Mouse (Mus musculus) cerebellum, adult 9-10 months (tissue): ENCODE data around the gene Itpr3.
A peak's percentile ranks its signal among the peaks of the same experiment; 100 is the strongest.

Experiments
- DNase-seq: peaks from one replicate; pipeline ENCODE4 v3.0.0; 2022

Gene Itpr3

DNA sequence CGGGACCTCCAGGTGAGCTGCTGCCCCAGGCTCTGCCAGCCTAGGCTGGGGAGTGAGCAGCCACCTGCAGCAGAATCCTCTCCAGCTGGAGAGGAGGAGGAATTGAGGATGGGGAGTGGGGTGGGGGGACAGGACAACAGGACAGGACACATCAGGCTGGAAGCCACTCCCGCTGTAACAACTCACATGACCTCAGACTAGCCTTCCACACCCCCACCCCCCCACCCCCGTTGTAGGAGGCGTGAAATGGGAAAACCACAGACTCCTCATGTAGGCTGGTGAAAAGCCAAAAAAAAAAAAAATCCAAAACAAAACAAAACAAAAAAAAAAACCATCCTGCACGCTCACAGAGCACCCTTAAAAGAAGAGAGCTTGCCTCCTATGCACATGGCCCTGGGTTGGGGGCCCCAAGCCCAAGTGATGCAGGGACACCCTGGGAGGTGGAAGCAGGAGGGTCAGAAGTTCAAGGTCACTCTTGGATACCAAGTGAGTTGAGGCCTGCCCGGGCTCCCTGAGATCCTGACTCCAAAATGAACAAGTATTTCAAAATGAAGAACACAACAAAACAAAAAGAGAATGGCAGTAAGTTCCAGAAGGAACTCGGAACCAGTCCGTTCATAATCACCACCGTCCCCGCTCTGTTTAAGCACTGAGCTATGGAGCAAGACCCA lies 17.5 kb upstream of the Itpr3 start:
- DNase-seq, result no peak

DNA sequence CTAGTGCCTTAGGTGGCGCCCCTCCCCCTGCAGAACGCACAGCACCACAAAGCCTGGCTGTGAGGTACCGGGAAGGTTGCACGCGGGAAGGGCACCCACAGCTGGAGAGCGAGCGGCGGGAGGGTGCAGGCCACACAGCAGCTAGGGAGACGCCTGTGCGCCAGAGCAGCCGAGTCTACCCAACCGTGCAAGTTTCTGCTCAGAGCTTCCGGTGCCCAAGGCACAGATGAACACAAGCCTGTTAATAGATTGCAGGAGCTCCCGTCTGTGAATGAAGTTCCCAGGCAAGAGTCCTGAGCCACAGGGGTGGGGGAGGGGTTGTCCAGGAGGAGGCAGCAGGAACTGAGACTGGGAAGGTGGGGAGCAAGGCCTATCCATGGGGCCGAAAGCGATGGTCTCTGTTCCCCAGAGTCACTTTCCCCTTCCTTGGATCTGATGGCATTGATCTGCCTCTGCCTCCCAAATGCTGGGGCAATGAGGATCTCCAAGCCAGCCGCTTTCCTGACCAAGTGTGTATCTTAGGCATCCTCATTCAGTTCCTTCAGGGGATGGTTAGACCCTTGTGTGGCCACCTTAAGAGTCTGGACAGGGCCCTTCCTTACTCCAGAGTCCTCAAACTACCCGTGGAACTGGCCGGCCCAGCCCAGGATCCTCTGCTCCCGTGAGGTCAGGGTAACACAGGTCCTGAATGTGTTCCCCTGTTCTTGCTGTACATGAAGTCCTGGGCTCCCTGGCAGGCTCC lies 16.6 kb upstream of the Itpr3 start:
- no peak for DNase-seq

DNA sequence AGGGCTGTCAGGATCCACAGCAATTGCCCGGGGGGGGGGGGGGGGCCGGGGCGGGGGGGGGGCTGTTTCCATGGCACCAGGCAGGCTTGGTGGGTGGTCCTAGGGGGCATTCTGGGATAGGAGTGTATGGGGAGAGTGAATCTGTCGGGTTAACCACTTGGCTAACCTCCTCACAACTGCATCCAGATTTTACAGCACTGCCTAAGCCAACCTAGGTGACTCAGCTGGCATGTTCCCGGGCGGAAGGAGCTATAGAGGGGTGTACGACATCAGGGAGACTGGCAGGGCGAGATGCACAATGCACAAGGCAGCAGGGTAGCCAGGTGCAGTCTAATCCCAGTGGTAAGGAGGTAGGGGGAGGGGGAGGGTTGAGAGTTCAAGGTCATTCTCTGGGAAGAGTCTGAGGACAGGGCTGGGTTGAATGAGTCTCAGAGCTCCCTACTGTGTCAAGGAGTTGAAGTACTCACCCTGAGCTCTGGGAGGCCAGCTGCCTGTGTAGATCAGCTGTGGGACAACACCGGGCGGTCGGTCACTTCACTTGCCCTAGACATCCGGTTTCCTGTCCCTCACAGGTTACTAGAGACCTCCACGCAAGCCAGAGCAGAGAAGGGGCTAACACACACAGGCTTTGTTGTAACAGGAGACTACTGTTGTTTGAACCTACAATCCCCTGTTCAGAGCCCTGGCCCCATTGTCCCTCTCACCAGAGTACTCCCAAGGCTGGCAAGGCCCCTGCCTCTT lies 15.9 kb upstream of the Itpr3 start:
- DNase-seq, result no peak

DNA sequence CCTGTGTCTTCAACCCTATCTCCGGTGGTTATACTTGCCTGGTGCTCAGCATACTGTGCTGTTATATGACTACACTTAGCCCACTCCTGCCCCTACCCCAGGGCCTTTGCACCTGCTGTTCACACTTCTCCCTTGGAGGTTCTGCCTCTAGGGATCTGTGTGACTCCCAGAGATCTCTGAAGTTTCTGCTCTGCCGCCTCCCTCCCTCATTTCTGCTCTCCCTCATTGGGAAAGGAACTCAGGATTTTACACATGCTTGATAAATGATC lies 15.4 kb upstream of the Itpr3 start:
- no peak for DNase-seq

DNA sequence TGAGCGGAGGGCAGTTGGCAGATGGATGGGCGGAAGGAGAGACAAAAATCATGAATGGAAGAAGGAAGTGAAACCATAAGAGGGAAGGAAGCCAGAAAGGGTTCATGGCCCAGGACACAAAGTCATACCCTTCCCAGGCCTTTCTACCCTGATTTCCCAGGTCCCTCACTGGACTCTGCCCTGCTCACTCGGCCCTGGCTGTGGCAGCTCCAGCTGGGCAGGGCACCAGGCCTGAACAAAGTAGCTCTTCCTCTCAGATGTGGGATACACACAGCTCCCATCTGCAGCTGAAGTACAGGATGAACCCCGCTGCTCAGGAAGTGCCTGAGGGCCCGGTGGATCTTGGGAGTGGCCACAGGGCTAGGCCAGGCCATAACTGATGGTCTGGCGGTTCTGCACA lies 14.3 kb upstream of the Itpr3 start:
- DNase-seq, result no peak

DNA sequence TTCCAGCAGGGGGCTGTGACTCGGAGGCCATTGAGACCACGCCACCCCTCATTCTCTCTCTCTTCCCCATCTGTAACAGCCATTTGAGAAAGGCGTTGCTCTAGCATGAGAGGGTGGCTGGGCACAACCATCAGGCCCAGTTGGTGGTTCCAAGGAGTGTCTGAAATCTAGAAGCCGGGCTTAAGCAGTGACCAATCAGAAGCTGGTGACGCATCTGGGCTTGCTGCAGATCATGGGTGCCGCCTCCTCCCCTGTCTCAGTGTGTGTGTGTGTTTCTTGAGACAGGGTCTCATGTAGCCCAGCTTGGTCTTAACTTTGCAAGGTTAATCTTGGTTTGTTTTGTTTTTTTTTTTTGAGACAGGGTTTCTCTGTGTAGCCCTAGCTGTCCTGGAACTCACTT lies 11.9 kb upstream of the Itpr3 start:
- no peak for DNase-seq

DNA sequence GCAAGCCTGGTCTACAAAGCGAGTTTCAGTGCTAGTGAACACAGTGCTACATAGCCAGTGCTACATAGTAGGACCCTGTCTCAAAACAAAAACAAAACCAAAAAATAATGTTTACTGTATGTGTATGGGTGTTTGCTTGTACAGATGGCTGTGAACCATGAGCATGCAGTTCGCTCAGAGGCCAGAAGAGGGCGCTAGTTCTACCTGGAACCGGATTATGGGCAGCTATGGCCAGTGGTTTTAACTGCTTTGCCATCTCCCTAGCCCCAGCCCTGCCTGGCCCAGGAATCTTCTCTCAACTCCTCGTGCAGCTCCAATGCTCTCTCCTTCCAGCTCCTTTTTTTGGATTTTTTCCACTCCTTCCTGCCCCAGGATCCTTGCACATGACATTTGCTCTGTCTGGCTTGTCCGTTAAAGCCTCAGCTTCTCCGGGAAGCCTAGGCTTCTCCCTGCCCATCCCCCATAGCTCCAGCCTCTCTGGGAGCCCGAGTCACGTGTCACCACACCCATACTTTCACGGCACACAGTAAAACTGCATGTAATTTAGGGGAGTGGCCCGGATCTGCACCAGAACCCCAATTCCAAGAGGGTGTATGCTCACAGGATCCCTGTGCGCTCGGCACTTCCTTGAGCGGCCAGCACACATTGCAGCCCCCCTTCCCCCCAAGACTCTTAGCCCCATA lies 9.2 kb upstream of the Itpr3 start:
- DNase-seq, result no peak

DNA sequence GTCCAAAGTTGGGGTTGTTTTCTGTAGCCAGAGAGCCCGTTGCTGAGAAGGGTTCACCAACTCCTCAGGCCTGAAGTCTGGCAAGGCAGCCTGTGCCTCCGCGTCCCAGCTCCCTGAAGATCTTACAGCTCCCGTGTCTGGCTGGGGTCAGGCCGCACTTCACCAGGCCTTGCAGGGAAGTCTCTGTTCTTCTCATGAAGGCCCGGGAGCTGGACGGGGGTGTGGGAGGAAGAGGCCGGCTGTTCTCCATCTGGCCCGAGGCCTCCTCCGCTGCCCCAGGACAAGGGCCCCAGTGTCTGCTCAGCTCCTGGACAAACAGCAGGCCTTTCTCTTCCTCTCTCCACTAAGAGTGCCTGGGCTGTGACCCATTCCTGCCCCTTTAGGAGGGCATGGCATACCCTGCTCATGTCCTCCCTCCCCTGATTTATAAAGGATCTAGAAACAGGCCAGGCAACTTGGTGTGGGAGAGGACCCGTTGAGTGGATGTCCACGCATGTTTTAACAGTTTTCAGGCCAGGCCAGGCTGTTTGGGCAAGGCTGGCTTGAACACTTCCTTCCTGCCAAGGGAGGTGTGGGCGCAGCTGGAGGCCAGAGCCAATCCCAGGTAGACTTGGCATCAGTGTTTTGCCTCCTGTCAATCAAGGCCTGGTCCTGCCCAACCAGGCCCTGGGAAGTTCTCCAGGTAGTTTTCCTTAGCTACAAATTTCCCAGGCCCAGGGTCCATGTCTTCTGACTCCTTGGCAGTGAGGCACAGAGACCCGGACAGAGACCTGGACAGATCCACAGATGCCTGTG lies 8.5 kb upstream of the Itpr3 start:
- no peak for DNase-seq

DNA sequence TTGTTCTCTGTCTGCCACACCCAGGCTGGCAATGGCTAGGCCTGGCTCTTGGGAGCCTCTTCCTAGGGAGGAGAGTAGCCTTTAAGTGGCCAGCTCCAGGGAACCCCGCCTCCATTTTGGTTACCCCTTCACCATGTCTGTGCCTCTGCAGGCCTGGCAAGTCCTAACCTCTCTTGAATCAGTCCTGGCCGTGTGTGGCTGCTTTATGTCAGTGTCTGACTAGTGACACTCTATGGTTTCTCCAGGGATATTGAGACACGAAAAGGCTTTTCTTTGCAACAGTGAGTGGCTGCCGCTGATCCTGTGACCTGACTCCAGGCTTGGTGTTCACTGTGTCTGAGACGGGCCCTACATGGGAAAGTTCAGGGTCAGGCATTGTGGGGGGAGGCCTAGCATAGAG lies 6.3 kb upstream of the Itpr3 start:
- no peak for DNase-seq

DNA sequence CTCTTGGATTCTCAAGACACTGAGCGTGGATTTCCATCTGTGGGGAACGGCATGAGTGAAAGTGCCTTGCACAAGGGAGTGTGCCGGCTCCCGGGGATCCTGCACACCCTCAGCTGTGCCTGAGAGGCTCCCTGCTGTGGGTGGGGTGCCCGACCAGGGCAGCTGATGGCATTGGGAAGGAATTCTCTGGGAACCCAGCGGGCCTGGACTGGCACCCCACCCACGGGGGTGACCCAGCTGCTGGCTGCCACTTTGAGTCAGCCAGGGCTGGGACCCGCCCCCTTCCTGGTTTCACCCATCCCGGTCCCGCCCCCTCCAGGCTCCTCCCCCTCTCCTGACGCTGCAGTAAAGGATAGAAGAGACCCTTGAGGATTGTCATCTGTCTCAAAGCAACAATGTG lies 5.6 kb upstream of the Itpr3 start:
- DNase-seq, result no peak

DNA sequence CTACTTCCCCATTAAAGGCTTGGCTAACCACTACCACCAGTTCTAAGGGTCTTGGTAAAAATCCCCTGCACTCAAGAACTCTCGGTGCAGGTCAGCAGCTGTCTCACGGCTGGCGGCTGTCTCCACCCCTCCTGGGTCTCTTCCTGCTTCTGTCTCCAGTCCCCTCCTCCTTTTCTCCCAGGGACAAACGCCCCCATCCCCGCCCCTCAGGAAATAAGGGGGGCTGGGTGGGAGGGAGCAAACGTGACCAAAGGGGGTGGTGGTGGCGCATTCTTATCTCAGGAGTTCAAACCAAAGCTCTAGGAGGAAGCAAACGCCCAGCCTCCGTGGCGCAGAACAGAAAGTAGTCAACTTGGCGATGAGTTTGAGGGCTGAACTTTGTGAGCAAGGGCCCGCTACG lies 934 bp upstream of the Itpr3 start:
- no peak for DNase-seq

DNA sequence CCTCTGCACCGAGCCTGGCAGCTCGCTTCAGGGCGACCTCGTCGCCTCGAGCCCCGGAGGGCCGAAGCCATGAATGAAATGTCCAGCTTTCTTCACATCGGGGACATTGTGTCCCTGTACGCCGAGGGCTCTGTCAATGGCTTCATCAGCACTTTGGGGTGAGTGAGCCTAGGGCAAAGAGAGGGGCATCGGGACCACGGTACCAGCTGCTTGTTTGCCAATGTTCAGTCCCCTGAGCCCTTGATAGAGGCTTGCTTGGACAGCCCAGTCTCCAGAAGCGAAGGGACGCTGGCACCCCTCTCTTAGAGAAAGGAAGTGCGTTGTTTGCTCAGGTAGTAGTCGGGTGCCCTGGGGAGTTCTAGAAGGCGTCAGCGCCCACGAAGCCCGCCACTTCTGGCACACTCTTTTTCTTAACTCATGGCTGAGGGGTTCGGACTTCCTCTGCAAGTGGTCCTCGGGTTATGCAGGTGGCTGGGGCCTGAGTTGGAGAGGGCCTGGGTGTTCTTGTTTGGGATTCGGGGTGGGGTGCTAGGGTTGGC lies 482 bp downstream of the Itpr3 start:
- peak; percentile 38 for DNase-seq

DNA sequence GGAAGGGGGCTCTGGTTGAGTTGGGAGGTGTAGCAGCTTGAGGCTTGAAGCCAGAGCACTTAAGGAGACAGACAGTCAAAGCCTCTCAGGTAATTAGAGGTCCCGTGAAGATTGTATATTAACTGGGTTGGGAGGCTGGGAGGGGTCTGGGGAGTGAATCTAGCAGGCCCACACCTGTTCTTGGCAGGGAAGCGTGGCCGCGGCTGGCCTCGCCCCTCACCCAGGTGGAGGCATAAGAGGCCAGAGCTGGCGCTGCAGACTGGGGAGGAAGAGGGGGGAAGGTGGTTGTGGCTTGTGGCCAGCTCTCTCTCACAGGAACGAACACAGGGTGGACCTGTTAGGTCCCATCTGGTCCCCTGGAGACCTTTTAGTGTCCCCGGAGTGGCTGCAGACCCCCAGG lies 3.6 kb downstream of the Itpr3 start:
- no peak for DNase-seq

DNA sequence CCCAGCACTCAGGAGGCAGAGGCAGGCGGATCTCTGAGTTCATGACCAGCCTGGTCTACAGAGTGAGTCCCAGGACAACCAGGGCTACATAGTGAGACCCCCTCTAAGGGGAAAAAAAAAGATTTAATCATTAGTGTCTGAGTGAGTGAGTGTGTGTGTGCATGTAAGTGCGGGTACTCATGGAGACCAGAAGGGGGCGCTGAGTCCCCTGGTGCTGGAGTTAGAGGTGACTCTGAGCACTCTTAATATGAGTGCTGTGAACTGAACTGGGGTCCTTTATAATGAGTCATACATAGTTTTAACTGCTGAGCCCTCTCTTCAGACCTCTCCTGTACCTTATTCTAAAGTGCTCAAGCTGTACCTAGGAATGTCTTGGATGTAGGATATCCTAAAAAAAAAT lies 4.6 kb downstream of the Itpr3 start:
- DNase-seq, result no peak

DNA sequence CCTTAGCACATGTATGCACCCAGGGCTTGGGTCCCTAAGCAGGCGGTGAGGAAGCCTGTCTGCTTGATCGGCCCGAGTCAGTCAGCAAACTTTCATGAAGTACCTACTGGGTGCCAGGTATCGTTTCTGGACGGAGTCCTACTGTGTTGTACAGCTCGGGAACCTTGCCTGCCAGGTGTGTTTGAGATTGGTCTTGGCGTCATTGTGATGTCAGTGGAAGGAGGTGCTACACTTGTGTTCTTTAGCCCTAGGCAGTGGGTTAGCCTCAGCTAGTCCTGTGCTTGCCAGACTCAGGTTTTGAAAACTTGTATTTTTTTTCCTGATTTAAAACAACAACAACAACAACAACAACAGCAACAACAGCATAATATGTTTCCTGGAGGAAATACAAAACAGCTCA lies 5.6 kb downstream of the Itpr3 start:
- DNase-seq, result no peak

DNA sequence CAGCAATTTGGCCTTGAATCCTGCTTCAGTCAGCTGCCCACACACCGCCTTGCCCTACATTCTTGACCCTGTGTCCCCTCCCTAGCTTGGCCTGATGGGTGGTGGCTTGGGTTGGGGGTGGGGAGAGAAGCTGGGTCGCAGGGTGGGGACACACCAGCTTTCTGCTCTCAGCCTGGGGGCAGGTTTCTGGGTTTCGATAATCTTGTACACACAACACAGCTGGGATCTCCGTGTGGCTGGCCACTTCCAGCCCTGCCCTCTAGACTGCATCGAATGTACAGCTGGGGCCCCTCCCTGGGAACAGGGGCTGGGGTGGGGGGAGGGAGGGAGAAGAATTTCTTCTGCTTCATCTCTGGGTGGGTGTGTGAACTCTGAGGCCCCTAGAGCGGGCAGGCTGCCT lies 6.6 kb downstream of the Itpr3 start:
- DNase-seq, result no peak

DNA sequence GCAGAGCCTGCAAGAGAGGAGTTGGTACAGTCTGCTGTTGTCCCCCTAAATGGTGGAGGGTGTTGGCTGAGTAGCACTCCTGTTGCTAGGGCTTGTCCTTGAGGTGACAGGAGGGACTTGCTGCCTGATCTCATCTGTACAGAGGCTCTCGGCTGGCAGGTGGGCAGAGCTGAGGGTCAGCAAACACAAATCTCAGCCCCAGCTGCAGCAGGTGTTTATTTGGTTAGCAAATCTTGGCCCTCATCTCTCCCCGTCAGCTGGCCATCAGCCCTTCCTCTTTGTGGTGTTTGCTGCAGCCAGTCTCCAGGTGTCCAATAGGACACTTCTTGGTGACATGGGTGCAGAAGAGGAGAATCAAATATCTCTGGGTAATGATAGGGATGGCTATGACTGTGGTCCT lies 7.1 kb downstream of the Itpr3 start:
- no peak for DNase-seq

DNA sequence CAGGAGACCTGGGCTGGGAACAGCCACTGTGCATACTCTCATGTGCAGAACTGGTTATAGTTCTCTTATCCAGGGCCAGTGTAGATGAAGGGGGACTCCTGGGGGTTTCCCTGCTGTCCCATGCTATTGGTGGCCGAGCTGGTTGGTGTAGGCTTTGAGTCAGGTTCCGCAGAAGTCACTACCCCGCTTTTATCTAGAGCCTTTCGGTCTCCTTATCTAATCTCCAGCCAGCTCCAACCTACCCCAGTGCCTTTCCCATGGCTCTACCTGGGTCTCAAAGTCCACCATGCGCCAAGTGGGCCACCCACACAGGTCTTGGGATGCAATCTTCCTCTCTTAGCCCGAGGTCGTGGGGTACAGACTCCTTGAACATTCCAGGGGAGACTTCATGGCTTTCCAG lies 9.0 kb downstream of the Itpr3 start:
- no peak for DNase-seq

DNA sequence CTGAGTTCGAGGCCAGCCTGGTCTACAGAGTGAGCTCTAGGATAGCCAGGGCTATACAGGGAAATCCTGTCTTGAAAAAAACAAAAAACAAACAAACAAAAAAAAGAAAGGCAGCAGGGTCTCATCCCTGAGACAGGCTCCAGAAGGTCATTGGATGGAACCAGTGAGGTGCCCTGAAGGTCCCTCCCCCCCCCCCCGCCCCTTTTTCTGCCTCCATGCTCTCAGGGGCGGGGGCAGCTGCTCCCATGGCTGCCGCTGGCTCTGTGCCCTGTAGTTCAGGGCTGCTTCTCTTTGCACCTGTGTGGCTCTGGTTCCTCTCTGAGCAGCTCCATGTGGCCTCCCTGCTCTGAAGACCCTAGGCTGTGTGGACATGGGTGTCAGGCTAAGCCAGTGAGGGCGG lies 12.0 kb downstream of the Itpr3 start:
- DNase-seq, result no peak

DNA sequence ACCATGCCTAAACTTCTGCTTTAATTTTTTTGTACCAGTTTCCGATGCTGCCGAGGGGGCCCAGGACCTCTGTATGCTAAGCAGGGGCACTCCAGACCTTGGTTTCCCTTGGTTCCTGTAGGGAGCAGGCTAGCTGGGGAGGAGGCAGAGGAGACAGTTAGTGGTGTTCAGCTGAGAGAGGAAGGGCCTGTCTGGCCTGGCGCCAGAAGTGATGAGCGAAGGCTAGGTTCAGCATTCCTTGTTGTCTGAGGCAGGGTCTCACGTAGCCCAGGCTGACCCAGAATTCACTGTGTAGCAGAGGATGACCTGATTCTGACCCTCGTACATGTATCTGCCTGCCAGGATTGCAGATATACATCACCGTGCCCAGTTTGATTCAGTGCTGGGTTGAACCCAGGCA lies 13.8 kb downstream of the Itpr3 start:
- no peak for DNase-seq

DNA sequence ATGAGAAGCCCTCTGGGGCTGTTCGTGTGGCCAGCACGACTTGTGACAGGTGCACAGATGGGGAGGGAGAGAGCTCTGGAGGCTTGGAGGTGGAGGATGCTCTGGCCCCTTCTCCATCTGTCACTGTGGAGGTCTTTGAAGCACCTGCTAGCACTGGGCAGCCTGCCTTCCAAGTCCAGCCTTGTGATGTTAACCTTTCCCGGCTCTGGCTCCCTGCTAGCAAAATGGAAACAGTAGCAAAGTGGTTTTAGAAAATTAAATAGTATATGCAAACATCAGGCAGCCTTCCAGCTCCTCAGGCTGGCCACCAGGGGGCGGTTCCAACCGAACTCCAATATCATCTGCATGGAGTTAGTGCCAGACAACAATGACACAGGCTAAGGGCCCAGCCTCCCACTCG lies 14.5 kb downstream of the Itpr3 start:
- peak; percentile 93 for DNase-seq

DNA sequence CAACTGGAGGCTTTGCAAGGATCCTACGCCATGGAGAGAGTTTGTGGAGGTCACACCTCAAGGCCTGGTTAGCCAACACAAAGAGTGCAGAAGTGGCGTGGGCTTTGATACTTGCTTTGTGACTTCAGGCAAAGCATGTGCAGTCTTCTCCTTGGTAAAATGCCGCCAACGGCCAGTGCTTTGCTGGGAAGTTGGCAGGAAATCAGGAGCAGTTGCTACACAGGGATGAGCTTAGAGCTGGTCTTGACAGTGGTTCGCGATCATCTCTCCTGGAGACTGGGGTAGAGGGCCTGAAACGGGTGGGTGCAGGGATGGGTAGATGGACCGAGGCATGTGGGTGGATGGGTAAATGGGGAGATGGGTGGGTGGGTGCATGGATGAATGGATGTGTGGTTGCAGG lies 15.3 kb downstream of the Itpr3 start:
- peak; percentile 62 for DNase-seq

DNA sequence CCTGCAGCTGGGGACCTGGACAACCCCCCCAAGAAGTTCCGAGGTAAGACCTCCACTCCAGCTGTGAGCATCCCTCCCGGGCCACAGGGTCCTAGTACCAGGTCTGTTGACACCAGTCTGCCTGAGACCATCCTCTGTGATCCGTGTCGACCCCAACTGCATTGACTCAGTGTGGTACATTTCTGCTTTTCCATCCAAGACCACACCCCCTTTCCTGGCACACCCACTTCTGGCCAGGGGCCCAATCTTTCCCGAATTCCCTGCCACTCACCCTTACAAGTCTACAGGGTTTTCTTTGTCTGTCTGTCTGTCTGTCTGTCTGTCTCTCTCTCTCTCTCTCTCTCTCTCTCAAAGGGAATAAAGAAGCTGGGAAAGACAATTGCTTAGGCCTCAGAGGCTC lies 16.0 kb downstream of the Itpr3 start:
- DNase-seq, result peak; percentile 60
